Mouse (Mus musculus): ENCODE results near the gene E4f1.

GRCm38 (mm10) chr17:24454756-24455522, 15.2 kb downstream of the E4f1 start:
- TF ChIP-seq POLR2A (IDR thresholded peaks at IDR 0.05; ENCODE audit: borderline replicate concordance, insufficient read depth, low read length) (peak; percentile 66), CTCF (IDR thresholded peaks at IDR 0.05; ENCODE audit: borderline replicate concordance, insufficient read depth, low read depth, low read length) (no peak)

All from cerebellum, adult 2 months (tissue).